Mouse (Mus musculus): ENCODE measurements around the gene Fcho1. TPM values are rescaled to one million over a fixed set of nuclear protein-coding genes. Genes with fewer than 3 reads are reported as not detected.

Gene Fcho1
- polyA plus RNA-seq, 1 experiment from 2014 or later, result 107 TPM

DNA sequence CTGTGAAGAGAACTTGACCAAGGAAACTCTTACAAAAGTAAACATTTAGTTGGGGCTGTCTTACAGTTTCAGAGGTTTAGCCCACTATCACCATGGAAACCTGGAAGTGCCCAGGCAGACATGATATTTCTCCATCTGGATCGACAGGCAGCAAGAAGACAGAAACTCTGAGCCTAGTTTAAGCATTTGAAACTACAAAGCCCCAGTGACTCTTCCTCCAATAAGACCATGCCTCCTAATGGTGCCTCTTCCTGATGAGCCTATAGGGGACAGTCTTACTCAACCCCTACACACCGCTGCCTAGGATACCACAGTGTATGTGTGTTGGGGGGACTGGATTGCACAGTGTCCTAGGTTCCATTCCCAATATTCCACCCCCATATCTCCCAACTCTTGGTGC lies 51.4 kb downstream of the Fcho1 start:
- no peak overlapping the region for H3K4me2 ChIP-seq (ENCODE audit: low read length)
- no peak overlapping the region for H3K9ac ChIP-seq (ENCODE audit: low read depth, low read length)
- H3K4me1 ChIP-seq (ENCODE audit: control insufficient read depth, insufficient read depth, low read length), result peaks cover 24% of the 10 kb centered on the region
- no peak overlapping the region for H3K4me3 ChIP-seq (ENCODE audit: low read depth, low read length)
- no peak overlapping the region for H3K27ac ChIP-seq (ENCODE audit: low read length)
- WGBS, result 72% methylated on average over 2 of the region's 2 CpGs
- no peaks in the 10 kb centered on the region for H3K36me3 ChIP-seq (ENCODE audit: control insufficient read depth, insufficient read depth, low read length)
- H3K9me3 ChIP-seq (replicated peaks; ENCODE audit: control insufficient read depth, low read length, poor library complexity, severe bottlenecking), result no peaks in the 10 kb centered on the region
- peaks cover 16% of the 10 kb centered on the region for H3K27me3 ChIP-seq (ENCODE audit: control insufficient read depth, insufficient read depth, low read depth, low read length)
- no peak for ATAC-seq

DNA sequence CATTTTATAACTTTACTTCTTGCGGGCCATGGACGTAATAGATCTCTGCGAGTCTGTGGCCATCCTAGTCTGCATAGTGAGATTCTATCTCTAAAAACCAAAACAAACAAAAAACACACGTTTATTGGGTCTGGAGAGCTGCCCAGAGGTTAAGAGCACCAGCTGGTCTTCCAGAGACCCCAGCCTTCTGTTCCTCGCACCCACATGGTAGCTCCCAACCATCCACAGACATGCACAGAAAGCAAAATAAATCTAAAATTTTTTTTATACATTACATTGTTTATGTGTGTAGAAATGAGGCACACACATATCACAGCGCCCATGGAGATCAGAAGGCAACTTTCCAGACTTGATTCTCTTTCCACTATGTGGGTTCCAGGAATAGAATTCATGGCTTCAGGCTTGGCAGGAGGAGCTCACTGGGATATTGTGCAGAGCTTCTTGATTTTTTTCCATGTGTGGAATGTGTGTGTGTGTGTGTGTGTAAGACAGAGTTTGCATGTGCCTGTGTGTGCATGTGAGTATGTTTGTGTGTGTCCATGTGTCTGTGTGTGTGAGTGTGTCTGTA lies 53.3 kb downstream of the Fcho1 start:
- peak overlapping the region; percentile 94 for H3K27ac ChIP-seq (ENCODE audit: low read length)
- no peaks in the 10 kb centered on the region for H3K27me3 ChIP-seq (ENCODE audit: control insufficient read depth, insufficient read depth, low read depth, low read length)
- H3K9ac ChIP-seq (ENCODE audit: low read depth, low read length), result peak overlapping the region; percentile 85
- H3K4me2 ChIP-seq (ENCODE audit: low read length), result peak overlapping the region; percentile 73
- peaks cover 40% of the 10 kb centered on the region for H3K4me1 ChIP-seq (ENCODE audit: control insufficient read depth, insufficient read depth, low read length)
- no peaks in the 10 kb centered on the region for H3K36me3 ChIP-seq (ENCODE audit: control insufficient read depth, insufficient read depth, low read length)
- peak overlapping the region; percentile 90 for H3K4me3 ChIP-seq (ENCODE audit: low read depth, low read length)
- ATAC-seq, result no peak
- 67% methylated on average over 6 of the region's 6 CpGs for WGBS
- no peaks in the 10 kb centered on the region for H3K9me3 ChIP-seq (replicated peaks; ENCODE audit: control insufficient read depth, low read length, poor library complexity, severe bottlenecking)

DNA sequence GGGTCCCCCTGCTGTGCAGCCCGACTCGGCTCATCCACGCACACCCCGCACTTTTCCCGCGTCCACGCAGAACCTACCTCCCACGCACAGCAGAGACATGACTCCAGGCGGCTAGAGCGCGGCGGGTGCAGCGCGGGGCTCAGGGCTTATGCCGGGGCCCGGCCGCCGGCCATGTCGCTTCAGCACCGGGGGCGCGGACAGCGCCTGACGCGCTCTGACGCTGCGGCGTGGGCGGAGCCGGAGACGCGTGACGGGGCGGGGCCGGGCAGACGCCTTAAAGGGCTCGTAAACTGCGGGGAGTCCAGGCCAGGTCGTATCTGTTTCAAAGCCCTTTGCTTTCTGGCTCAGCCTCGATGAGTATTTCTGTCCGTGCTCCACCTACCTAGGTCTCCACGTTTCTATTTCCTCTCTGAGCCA lies 54.0 kb downstream of the Fcho1 start, which contains the start of gene Unc13a:
Gene Unc13a, minus strand, starts transcription at position 209 of the 417 bp plus-strand sequence.
- peak within 1 kb of the TSS; percentile 90 for H3K4me3 ChIP-seq (ENCODE audit: low read depth, low read length)
- peak; percentile 76 for ATAC-seq
- H3K9ac ChIP-seq (ENCODE audit: low read depth, low read length), result peak within 1 kb of the TSS; percentile 85
- peaks cover 43% of the 10 kb centered on the region for H3K4me1 ChIP-seq (ENCODE audit: control insufficient read depth, insufficient read depth, low read length)
- H3K36me3 ChIP-seq (ENCODE audit: control insufficient read depth, insufficient read depth, low read length), result no peaks in the 10 kb centered on the region
- H3K27ac ChIP-seq (ENCODE audit: low read length), result peak within 1 kb of the TSS; percentile 94
- no peaks in the 10 kb centered on the region for H3K9me3 ChIP-seq (replicated peaks; ENCODE audit: control insufficient read depth, low read length, poor library complexity, severe bottlenecking)
- WGBS, result 0% methylated on average over 41 of the region's 42 CpGs
- no peaks in the 10 kb centered on the region for H3K27me3 ChIP-seq (ENCODE audit: control insufficient read depth, insufficient read depth, low read depth, low read length)
- peak within 1 kb of the TSS; percentile 73 for H3K4me2 ChIP-seq (ENCODE audit: low read length)

DNA sequence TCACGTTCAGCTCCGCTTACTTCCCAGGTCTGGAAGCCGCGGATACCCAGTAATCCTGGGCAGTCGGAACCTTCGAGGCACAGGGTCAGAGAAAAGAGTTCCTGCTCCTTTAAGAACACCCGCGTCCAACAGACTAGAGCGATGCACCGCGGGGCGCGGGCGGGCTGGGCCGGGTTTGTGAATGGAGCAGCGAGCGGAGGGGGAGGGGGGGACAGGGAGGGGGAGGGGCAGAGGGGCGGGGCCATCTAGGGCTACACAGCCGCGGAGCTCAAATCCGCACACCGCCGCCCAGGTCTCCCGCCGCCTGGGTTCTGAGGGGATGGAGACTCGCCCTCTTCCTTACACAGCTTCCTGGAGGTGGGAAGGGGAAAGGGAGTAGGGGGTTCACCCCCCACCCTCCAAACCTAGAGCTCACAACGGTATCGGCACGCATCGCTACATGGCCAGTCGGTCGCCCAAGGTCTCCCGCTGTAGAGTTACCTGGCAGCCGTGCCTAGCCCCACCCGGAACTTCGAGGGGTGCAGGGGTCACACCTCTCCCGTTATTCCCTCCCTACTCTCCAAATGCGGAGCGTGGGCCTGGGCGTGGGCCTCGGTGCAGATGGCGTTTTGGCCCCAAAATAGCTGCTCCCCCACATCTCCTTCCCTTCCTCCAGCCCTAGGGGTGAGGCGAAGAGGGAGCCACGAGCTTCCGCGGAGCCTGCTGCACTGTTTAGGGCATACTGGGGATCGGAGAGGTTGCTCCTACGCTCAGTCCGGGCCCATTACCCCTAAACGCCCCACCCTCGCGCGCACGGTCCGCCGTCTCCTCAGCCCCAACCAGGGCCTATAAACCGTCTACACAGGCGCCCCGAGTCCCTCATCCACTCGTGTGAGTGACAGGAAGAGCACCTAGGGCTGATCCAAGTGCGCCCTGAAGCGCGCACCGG lies 54.6 kb downstream of the Fcho1 start:
- Histone ChIP-seq H3K27ac (ENCODE audit: low read length) (peak overlapping the region; percentile 94), H3K36me3 (ENCODE audit: control insufficient read depth, insufficient read depth, low read length) (no peaks in the 10 kb centered on the region), H3K27me3 (ENCODE audit: control insufficient read depth, insufficient read depth, low read depth, low read length) (no peaks in the 10 kb centered on the region), H3K4me3 (ENCODE audit: low read depth, low read length) (peak overlapping the region; percentile 90), H3K9ac (ENCODE audit: low read depth, low read length) (peak overlapping the region; percentile 85), H3K4me2 (ENCODE audit: low read length) (peak overlapping the region; percentile 73), H3K4me1 (ENCODE audit: control insufficient read depth, insufficient read depth, low read length) (peaks cover 45% of the 10 kb centered on the region), H3K9me3 (replicated peaks; ENCODE audit: control insufficient read depth, low read length, poor library complexity, severe bottlenecking) (no peaks in the 10 kb centered on the region)
- peak; percentile 66 for ATAC-seq
- under 1% methylated on average over 60 of the region's 64 CpGs for WGBS

DNA sequence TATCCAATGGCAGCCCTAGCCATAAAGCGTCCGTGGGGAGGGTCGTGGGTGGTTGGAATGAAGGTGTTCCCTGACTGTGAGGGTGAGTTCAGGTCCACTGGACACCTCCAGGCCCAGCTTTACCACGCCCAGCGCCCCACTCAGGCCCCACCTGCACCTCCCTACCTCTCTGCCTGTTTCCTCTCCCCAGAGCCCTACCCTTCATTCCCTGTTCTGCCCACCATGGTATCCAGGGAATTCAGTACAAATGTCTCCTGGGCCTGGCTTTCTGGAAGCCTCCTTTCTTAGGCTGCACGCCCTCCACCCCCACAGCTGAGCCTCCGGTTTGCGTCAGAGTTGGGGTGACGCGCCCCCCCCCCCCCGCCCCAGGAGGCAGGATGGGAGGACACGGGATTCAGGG lies 55.3 kb downstream of the Fcho1 start:
- Histone ChIP-seq H3K36me3 (ENCODE audit: control insufficient read depth, insufficient read depth, low read length) (no peaks in the 10 kb centered on the region), H3K4me3 (ENCODE audit: low read depth, low read length) (peak overlapping the region; percentile 90), H3K4me2 (ENCODE audit: low read length) (peak overlapping the region; percentile 73), H3K27me3 (ENCODE audit: control insufficient read depth, insufficient read depth, low read depth, low read length) (no peaks in the 10 kb centered on the region), H3K4me1 (ENCODE audit: control insufficient read depth, insufficient read depth, low read length) (peaks cover 43% of the 10 kb centered on the region), H3K9ac (ENCODE audit: low read depth, low read length) (peak overlapping the region; percentile 85), H3K27ac (ENCODE audit: low read length) (peak overlapping the region; percentile 94), H3K9me3 (replicated peaks; ENCODE audit: control insufficient read depth, low read length, poor library complexity, severe bottlenecking) (no peaks in the 10 kb centered on the region)
- ATAC-seq, result peak; percentile 13
- 9% methylated on average over 12 of the region's 12 CpGs for WGBS

DNA sequence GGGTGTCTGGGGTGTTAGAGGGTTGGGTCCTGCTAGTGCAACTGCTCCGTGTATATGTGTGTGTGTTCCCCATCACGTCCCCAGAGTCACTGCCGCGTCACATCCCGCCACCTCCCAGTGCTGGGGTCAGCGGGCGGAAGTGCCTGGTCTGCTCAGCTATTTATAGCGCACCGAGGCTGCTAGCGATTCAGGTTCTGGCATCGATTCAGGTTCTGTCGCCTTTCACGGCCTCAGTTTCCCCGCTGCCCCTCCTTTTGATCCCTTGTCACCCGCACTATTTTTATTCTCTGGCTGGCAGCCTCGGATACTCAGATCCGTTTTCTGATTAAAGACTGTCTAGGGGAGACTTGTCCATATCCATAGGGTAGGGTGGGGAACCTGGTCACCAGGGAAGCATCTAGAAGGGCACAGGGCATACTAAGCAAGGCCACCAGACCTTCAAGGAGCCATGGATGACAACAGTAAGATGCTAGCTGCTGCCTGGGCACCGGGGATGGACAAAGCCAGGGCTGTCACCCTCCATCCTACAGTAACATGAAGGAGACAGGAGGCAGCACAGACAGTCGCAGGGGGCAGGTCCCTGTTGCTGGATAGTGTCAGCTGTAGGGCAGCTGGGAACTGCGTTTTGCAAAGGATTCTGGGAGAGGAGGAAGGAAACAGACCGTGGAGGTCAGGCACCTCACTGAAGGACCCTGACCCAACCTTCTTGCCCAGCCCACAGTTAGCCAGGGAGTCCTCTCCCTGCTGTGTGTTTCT lies 57.1 kb downstream of the Fcho1 start:
- Histone ChIP-seq H3K9me3 (replicated peaks; ENCODE audit: control insufficient read depth, low read length, poor library complexity, severe bottlenecking) (no peaks in the 10 kb centered on the region), H3K27me3 (ENCODE audit: control insufficient read depth, insufficient read depth, low read depth, low read length) (no peaks in the 10 kb centered on the region), H3K4me2 (ENCODE audit: low read length) (peak overlapping the region; percentile 44), H3K27ac (ENCODE audit: low read length) (no peak overlapping the region), H3K4me3 (ENCODE audit: low read depth, low read length) (no peak overlapping the region), H3K4me1 (ENCODE audit: control insufficient read depth, insufficient read depth, low read length) (peaks cover 43% of the 10 kb centered on the region), H3K36me3 (ENCODE audit: control insufficient read depth, insufficient read depth, low read length) (peaks cover 7% of the 10 kb centered on the region; the same call in 1 of the 2 replicates), H3K9ac (ENCODE audit: low read depth, low read length) (peak overlapping the region; percentile 49)
- ATAC-seq, result no peak
- WGBS, result 5% methylated on average over 21 of the region's 21 CpGs

DNA sequence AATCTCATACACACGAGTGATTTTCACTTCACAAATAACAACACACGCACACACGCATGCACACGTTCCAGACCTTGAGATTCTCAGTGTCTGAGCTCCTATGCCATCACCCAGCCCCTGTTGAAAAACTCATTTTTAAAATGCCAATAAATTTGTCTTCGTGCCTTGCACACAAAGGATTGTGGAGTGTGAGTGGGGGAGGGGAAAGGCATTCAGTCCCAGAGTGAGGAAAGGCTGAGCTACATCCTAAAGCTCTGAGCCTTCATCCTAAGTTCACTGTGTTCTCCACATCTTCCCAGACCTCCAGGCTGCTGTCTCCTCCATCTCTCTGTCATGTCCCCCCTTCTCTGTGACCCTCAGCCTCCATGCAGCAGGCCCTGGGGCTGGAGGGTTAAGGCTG lies 58.3 kb downstream of the Fcho1 start:
- Histone ChIP-seq H3K4me1 (ENCODE audit: control insufficient read depth, insufficient read depth, low read length) (peaks cover 42% of the 10 kb centered on the region), H3K27me3 (ENCODE audit: control insufficient read depth, insufficient read depth, low read depth, low read length) (no peaks in the 10 kb centered on the region), H3K4me2 (ENCODE audit: low read length) (peak overlapping the region; percentile 22; the same call in 1 of the 2 replicates), H3K9me3 (replicated peaks; ENCODE audit: control insufficient read depth, low read length, poor library complexity, severe bottlenecking) (no peaks in the 10 kb centered on the region), H3K4me3 (ENCODE audit: low read depth, low read length) (no peak overlapping the region), H3K9ac (ENCODE audit: low read depth, low read length) (peak overlapping the region; percentile 49), H3K36me3 (ENCODE audit: control insufficient read depth, insufficient read depth, low read length) (peaks cover 14% of the 10 kb centered on the region; the same call in 1 of the 2 replicates), H3K27ac (ENCODE audit: low read length) (peak overlapping the region; percentile 50)
- no peak for ATAC-seq
- whole genome bisulfite sequencing, result 46% methylated on average over 5 of the region's 5 CpGs

DNA sequence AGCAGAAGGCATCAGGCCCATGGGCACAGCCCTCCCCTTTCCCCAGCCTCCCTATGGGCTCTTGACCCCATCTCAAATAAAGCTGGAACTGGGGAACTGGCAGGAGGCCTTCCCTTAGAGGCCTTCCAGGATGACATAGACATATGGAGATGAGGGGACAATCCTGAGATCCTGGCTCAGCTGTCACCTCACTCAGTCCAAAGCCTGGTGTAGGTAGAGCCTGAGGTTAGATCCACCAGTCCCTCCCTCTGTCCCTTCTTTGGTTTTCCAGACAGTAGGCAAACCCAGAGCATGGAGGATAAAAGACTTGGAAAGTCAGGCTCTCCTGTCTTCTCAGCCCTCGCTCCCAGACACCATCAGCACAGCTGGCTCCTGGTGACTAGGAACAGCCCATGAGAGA lies 58.7 kb downstream of the Fcho1 start:
- Histone ChIP-seq H3K27ac (ENCODE audit: low read length) (peak overlapping the region; percentile 50), H3K4me1 (ENCODE audit: control insufficient read depth, insufficient read depth, low read length) (peaks cover 38% of the 10 kb centered on the region), H3K4me3 (ENCODE audit: low read depth, low read length) (no peak overlapping the region), H3K27me3 (ENCODE audit: control insufficient read depth, insufficient read depth, low read depth, low read length) (no peaks in the 10 kb centered on the region), H3K9me3 (replicated peaks; ENCODE audit: control insufficient read depth, low read length, poor library complexity, severe bottlenecking) (no peaks in the 10 kb centered on the region), H3K36me3 (ENCODE audit: control insufficient read depth, insufficient read depth, low read length) (peaks cover 16% of the 10 kb centered on the region; the same call in 1 of the 2 replicates), H3K9ac (ENCODE audit: low read depth, low read length) (0 out of 2 replicates have a peak overlapping the region, but pooled peaks have one; percentile 7), H3K4me2 (ENCODE audit: low read length) (no peak overlapping the region)
- WGBS, result 18% methylated on average over 1 of the region's 1 CpGs
- no peak for ATAC-seq
